Mouse (Mus musculus) adrenal gland, postnatal 4 days (tissue): ENCODE results near the gene Itgad. TPM values are rescaled to one million over a fixed set of nuclear protein-coding genes. Genes with fewer than 3 reads are reported as not detected.

Experiments used
- DNase-seq, 2 experiments: peaks; one replicate each; pipeline ENCODE4 v3.0.0; 2021 to 2022; ENCODE audit warnings: low spot score in 2 of 2, mixed read lengths in 2 of 2
- total RNA-seq, 2 experiments: library from RNA; stranded (reverse); gene quantifications; 2 replicates each; pipeline ENCODE4 v1.2.3; 2021

Gene Itgad
- total RNA-seq, 2 experiments from 2014 or later: 0.20 to 0.23 TPM

GRCm38 (mm10) chr7:128169996-128170395, 15.8 kb downstream of the Itgad start:
- DNase-seq: no peak

GRCm38 (mm10) chr7:128178385-128178784, 24.2 kb downstream of the Itgad start:
- no peak for DNase-seq

GRCm38 (mm10) chr7:128180126-128180525, 25.9 kb downstream of the Itgad start:
- no peak for DNase-seq

GRCm38 (mm10) chr7:128180546-128180945, 26.4 kb downstream of the Itgad start:
- no peak for DNase-seq

GRCm38 (mm10) chr7:128181691-128182090, 27.5 kb downstream of the Itgad start:
- no peak for DNase-seq

GRCm38 (mm10) chr7:128201607-128202006, 47.4 kb downstream of the Itgad start:
- no peak for DNase-seq

GRCm38 (mm10) chr7:128203071-128203470, 48.9 kb downstream of the Itgad start:
- no peak for DNase-seq

- no peak for DNase-seq
Measured at GRCm38 (mm10) chr7:128204179-128204578, 50.0 kb downstream of the Itgad start.

- DNase-seq: no peak
Measured at GRCm38 (mm10) chr7:128205695-128206094, 51.5 kb downstream of the Itgad start.

- DNase-seq: no peak
Measured at GRCm38 (mm10) chr7:128206152-128206551, 52.0 kb downstream of the Itgad start, which contains the start of gene Cox6a2. Gene Cox6a2 (minus strand): TSS chr7:128206387.

GRCm38 (mm10) chr7:128208187-128208586, 54.0 kb downstream of the Itgad start:
- peak in 1 of 2 experiments; percentile 25 for DNase-seq

GRCm38 (mm10) chr7:128209826-128210225, 55.6 kb downstream of the Itgad start:
- no peak for DNase-seq

GRCm38 (mm10) chr7:128219952-128220351, 65.8 kb downstream of the Itgad start:
- no peak for DNase-seq

GRCm38 (mm10) chr7:128220936-128221335, 66.8 kb downstream of the Itgad start:
- DNase-seq: no peak

- DNase-seq: no peak
Measured at GRCm38 (mm10) chr7:128231741-128232140, 77.6 kb downstream of the Itgad start.

- no peak for DNase-seq
Measured at GRCm38 (mm10) chr7:128234796-128235195, 80.6 kb downstream of the Itgad start.

GRCm38 (mm10) chr7:128235481-128235880, 81.3 kb downstream of the Itgad start:
- DNase-seq: no peak

- DNase-seq: no peak
Measured at GRCm38 (mm10) chr7:128236426-128236825, 82.2 kb downstream of the Itgad start.

GRCm38 (mm10) chr7:128236856-128237592, 82.8 kb downstream of the Itgad start, which contains the start of gene Armc5:
Gene Armc5 (plus strand): TSS chr7:128237342.
- peak; percentile 72 to 82 for DNase-seq

- DNase-seq: no peak
Measured at GRCm38 (mm10) chr7:128237593-128237926, 83.4 kb downstream of the Itgad start.

- peak; percentile 99 to 100 for DNase-seq
Measured at GRCm38 (mm10) chr7:128237927-128238778, 84.0 kb downstream of the Itgad start, which contains the start of gene 9130023H24Rik. Gene 9130023H24Rik (minus strand): TSS chr7:128238031.

- no peak for DNase-seq
Measured at GRCm38 (mm10) chr7:128238991-128239390, 84.8 kb downstream of the Itgad start.
